Mouse (Mus musculus): ENCODE results near the gene Ccnk. TPM values are rescaled to one million over a fixed set of nuclear protein-coding genes. Genes with fewer than 3 reads are reported as not detected.

Gene Ccnk
- polyA plus RNA-seq, 1 experiment = 15.5 TPM

GRCm38 (mm10) chr12:108227527-108227926 lies 48.1 kb downstream of the Ccnk start:
- Histone ChIP-seq H3K27ac (ENCODE audit: insufficient read depth, low read length) (no peak overlapping the region), H3K27me3 (ENCODE audit: control insufficient read depth, insufficient read depth, low read length) (no peaks in the 10 kb centered on the region), H3K4me1 (ENCODE audit: control insufficient read depth, insufficient read depth, insufficient read length) (no peaks in the 10 kb centered on the region), H3K36me3 (ENCODE audit: control insufficient read depth, insufficient read depth, low read length) (no peaks in the 10 kb centered on the region), H3K4me3 (ENCODE audit: extremely low read depth, insufficient read depth, insufficient read length) (no peak overlapping the region)
- WGBS = 91% methylated on average over 16 of the region's 16 CpGs
- no peak for DNase-seq (ENCODE audit: low read depth in 1 of 2, low spot score in 2 of 2)
- TF ChIP-seq POLR2A (IDR thresholded peaks at IDR 0.05; ENCODE audit: low read depth, low read length) (no peak), CTCF (IDR thresholded peaks at IDR 0.05; ENCODE audit: extremely low read depth, insufficient read depth, insufficient read length, insufficient replicate concordance) (no peak)

DNA sequence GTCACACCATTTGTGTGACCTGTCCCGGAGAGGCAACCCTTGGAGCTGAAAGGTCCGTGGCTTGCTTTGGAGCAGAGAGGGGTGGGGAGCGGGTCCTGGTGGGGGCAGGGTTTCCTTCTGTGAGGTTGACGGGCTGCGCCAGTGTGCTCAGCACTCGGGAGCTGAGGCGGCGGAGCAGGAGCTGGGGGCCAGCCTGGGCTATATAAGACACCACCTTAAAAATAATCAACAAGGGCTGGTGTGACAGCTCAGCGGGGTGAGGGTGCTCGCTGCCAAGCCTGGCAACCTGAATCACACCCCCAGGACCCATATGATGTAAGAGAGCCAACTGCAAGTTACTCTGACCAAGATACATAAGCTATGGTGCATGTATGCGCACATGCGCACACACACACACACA lies 50.7 kb downstream of the Ccnk start:
- no peaks in the 10 kb centered on the region for H3K27me3 ChIP-seq (ENCODE audit: control insufficient read depth, insufficient read depth, low read length)
- no peak for DNase-seq (ENCODE audit: low read depth in 1 of 2, low spot score in 2 of 2)
- H3K36me3 ChIP-seq (ENCODE audit: control insufficient read depth, insufficient read depth, low read length) = no peaks in the 10 kb centered on the region
- no peak overlapping the region for H3K4me3 ChIP-seq (ENCODE audit: extremely low read depth, insufficient read depth, insufficient read length)
- H3K4me1 ChIP-seq (ENCODE audit: control insufficient read depth, insufficient read depth, insufficient read length) = no peaks in the 10 kb centered on the region
- TF ChIP-seq POLR2A (IDR thresholded peaks at IDR 0.05; ENCODE audit: low read depth, low read length) (no peak), CTCF (IDR thresholded peaks at IDR 0.05; ENCODE audit: extremely low read depth, insufficient read depth, insufficient read length, insufficient replicate concordance) (no peak)
- 90% methylated on average over 12 of the region's 12 CpGs for WGBS
- no peak overlapping the region for H3K27ac ChIP-seq (ENCODE audit: insufficient read depth, low read length)

- WGBS = 73% methylated on average over 17 of the region's 18 CpGs
- TF ChIP-seq POLR2A (IDR thresholded peaks at IDR 0.05; ENCODE audit: low read depth, low read length) = no peak
- no peak for TF ChIP-seq CTCF (IDR thresholded peaks at IDR 0.05; ENCODE audit: extremely low read depth, insufficient read depth, insufficient read length, insufficient replicate concordance)
- DNase-seq (ENCODE audit: low read depth in 1 of 2, low spot score in 2 of 2) = no peak
- Histone ChIP-seq H3K27ac (ENCODE audit: insufficient read depth, low read length) (no peak overlapping the region), H3K4me1 (ENCODE audit: control insufficient read depth, insufficient read depth, insufficient read length) (no peaks in the 10 kb centered on the region), H3K36me3 (ENCODE audit: control insufficient read depth, insufficient read depth, low read length) (no peaks in the 10 kb centered on the region), H3K4me3 (ENCODE audit: extremely low read depth, insufficient read depth, insufficient read length) (no peak overlapping the region), H3K27me3 (ENCODE audit: control insufficient read depth, insufficient read depth, low read length) (no peaks in the 10 kb centered on the region)
Observed at GRCm38 (mm10) chr12:108230821-108231794, 51.7 kb downstream of the Ccnk start.

DNA sequence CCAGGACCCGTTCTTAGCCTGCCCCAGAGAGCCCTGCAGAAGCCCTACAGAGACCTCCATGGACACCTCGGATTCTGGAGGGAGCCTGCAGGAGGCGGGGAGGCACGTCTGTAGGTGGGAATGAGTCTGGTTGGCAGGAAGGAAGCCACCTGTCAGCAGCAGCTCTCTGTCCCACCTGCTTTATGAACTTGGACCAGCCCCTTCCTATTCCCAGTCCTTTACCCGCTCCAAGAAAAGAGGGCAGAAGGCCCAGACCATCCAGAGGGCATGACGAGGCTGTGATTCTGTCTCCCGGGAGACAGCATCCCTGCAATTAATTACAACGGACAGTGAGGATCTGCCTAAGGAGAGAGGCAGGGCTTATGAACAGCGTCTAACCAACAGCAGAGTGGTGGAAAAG lies 52.5 kb downstream of the Ccnk start:
- Histone ChIP-seq H3K27me3 (ENCODE audit: control insufficient read depth, insufficient read depth, low read length) (no peaks in the 10 kb centered on the region), H3K36me3 (ENCODE audit: control insufficient read depth, insufficient read depth, low read length) (no peaks in the 10 kb centered on the region), H3K4me1 (ENCODE audit: control insufficient read depth, insufficient read depth, insufficient read length) (no peaks in the 10 kb centered on the region), H3K4me3 (ENCODE audit: extremely low read depth, insufficient read depth, insufficient read length) (no peak overlapping the region), H3K27ac (ENCODE audit: insufficient read depth, low read length) (no peak overlapping the region)
- 89% methylated on average over 9 of the region's 9 CpGs for WGBS
- TF ChIP-seq POLR2A (IDR thresholded peaks at IDR 0.05; ENCODE audit: low read depth, low read length) (no peak), CTCF (IDR thresholded peaks at IDR 0.05; ENCODE audit: extremely low read depth, insufficient read depth, insufficient read length, insufficient replicate concordance) (no peak)
- no peak for DNase-seq (ENCODE audit: low read depth in 1 of 2, low spot score in 2 of 2)

DNA sequence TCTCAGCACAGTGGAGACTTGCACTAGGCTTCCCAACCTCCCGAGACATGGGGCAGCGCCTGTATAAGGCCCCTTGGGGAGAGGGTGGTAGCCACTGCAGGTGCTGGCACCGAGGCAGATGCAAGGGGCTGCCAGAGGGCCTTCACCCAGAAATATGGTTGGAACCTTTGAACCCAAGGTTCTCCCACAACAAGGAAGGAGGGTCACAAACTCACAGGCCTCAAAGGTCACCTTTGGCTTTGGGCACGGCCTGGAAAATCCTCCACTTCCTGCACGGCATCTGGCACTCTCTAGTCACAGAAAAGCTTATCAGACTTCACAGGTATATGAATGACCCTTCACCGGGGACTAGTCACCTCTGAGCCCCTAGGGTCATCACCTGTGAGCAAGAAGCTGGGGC lies 54.4 kb downstream of the Ccnk start:
- Histone ChIP-seq H3K27ac (ENCODE audit: insufficient read depth, low read length) (no peak overlapping the region), H3K27me3 (ENCODE audit: control insufficient read depth, insufficient read depth, low read length) (no peaks in the 10 kb centered on the region), H3K36me3 (ENCODE audit: control insufficient read depth, insufficient read depth, low read length) (no peaks in the 10 kb centered on the region), H3K4me3 (ENCODE audit: extremely low read depth, insufficient read depth, insufficient read length) (no peak overlapping the region), H3K4me1 (ENCODE audit: control insufficient read depth, insufficient read depth, insufficient read length) (no peaks in the 10 kb centered on the region)
- WGBS = 85% methylated on average over 6 of the region's 6 CpGs
- TF ChIP-seq CTCF (IDR thresholded peaks at IDR 0.05; ENCODE audit: extremely low read depth, insufficient read depth, insufficient read length, insufficient replicate concordance) = no peak
- no peak for TF ChIP-seq POLR2A (IDR thresholded peaks at IDR 0.05; ENCODE audit: low read depth, low read length)
- no peak for DNase-seq (ENCODE audit: low read depth in 1 of 2, low spot score in 2 of 2)

DNA sequence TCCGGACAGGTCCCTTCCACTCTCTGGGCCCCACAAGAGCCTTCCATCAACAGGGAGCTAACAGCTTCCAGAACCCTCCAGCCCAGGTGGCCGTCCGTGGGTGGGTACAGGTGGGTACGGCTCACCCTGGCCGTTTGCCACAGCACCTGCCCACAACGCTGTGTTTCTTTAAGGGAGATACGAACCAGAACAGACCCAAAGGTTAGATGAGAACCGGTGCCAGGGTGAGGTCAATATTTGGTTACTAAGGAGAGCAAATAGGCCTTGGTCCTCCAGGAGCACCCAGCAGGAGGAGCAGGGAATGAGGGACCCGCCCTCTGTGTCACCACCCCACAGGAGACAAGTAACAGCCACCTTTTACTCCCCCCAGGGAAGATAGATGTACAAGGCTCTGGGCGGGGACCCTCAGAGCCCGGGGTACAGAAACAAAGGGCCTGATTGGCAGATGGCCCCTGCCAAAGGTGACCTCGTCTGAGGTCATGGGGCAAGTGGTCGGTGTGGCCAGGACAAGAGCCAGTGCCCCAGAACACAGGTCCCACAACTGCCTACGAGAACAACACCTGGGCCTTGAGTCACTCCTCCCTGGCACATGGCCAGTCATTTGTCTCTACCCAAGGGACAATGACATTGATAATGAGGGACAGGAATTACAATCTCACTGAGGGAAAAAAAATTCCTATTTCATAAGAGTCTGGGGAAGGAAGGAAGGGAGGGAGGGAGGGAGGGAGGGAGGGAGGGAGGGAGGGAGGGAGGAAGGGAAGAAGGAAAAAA lies 55.6 kb downstream of the Ccnk start:
- Histone ChIP-seq H3K27me3 (ENCODE audit: control insufficient read depth, insufficient read depth, low read length) (no peaks in the 10 kb centered on the region), H3K4me3 (ENCODE audit: extremely low read depth, insufficient read depth, insufficient read length) (no peak overlapping the region), H3K4me1 (ENCODE audit: control insufficient read depth, insufficient read depth, insufficient read length) (no peaks in the 10 kb centered on the region), H3K36me3 (ENCODE audit: control insufficient read depth, insufficient read depth, low read length) (no peaks in the 10 kb centered on the region), H3K27ac (ENCODE audit: insufficient read depth, low read length) (no peak overlapping the region)
- TF ChIP-seq POLR2A (IDR thresholded peaks at IDR 0.05; ENCODE audit: low read depth, low read length) = no peak
- no peak for TF ChIP-seq CTCF (IDR thresholded peaks at IDR 0.05; ENCODE audit: extremely low read depth, insufficient read depth, insufficient read length, insufficient replicate concordance)
- no peak for DNase-seq (ENCODE audit: low read depth in 1 of 2, low spot score in 2 of 2)
- 84% methylated on average over 14 of the region's 14 CpGs for WGBS
